Mouse (Mus musculus) spleen, embryonic (tissue): ENCODE measurements at regions not wholly inside any gene's neighbourhood (a gene's known extent, or its start where the extent isn't known, plus 50 kb on each side); places are given as distances from the start of the nearest gene placed in this dataset.

Experiments
- CTCF ChIA-PET: fragments of 350-600 bp; sonication (Branson Sonifier 250); formaldehyde crosslinking; loops from one replicate; lab custom pipeline; 2022; lab: Charles Lee

DNA sequence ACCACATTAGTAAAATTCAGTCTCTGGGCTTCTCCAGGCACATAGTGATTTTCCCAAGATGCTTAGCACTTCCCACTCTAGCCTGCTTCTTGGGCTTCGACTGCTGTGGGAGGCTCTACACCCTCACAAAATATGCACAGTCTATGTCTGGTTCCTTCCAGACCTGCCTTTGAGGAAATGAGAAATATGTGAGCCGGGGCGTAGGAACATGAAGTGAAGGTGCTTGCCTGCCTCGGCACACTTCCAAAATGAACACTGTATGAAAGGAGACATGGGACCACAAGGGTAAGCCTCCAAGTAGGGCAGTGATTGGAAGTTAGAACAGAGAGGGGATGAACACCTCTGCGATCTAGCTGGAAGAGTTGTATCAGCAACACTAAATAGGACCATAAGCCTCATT is 54.5 kb downstream of the Gm10260 start:
- CTCF ChIA-PET, result no interaction called here

- CTCF ChIA-PET, result no interaction called here
Measured at GRCm38 (mm10) chr13:97704541-97704940, 55.9 kb downstream of the Gm10260 start.

- CTCF ChIA-PET, result no interaction called here
Measured at GRCm38 (mm10) chr13:97698967-97699366, 61.5 kb downstream of the Gm10260 start.

- CTCF ChIA-PET, result no interaction called here
Measured at GRCm38 (mm10) chr13:97698317-97698716, 62.1 kb downstream of the Gm10260 start.

DNA sequence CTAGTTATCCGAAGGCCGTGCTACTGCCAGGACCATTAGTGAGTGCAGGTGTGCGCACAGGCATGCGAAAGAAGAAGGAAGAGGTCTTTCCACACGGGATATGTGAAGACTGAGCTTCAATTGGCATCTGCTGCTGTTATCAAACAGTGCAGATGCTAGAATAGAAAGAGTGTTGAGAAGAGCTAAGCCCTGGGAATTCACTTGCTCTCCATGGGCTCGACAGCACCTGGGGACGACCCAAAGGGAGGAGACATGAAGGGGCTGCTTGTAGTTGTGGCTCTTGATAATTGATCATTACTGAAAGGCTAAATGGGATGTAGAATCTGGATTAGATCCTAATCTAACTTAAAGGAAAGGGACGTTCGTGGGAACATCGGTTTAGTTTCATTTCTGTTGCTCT is 63.2 kb downstream of the Gm10260 start:
- CTCF ChIA-PET, result no interaction called here

GRCm38 (mm10) chr13:97695022-97695421 is 65.4 kb downstream of the Gm10260 start:
- CTCF ChIA-PET, result no interaction called here

DNA sequence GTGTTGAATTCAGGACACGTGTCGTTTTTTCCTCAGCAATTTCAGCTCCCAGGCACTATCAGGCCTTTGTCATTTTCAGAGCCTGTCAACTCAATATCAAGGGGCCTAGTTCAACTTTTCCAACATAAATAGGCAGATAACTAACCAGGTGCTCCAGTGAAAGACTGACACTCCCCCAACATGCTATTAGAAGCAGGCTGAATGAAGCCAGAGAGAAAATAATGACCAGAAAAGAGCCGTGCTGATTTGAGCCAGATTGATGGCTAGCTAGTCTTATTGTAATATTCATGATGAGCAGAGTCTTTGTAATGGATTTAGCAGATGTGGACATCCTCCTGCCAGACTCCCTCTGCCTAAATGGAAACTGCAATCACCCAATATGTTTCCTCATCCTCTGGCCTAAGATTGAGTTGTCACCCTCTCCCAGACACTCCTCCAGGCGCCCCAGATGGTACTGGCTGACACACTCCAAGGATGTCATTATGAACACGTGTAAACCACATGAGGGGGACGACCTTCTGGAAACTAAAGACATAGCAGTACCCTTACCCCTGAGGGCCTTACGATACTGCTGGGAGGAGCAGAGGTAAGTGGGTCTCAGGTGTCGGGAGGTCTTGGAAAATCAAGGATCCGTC is 66.0 kb downstream of the Gm10260 start:
- CTCF ChIA-PET, result no interaction called here

- CTCF ChIA-PET, result no interaction called here
Measured at GRCm38 (mm10) chr13:97688310-97688886, 72.0 kb downstream of the Gm10260 start.

GRCm38 (mm10) chr13:97683836-97684235 is 76.6 kb downstream of the Gm10260 start:
- CTCF ChIA-PET, result no interaction called here

DNA sequence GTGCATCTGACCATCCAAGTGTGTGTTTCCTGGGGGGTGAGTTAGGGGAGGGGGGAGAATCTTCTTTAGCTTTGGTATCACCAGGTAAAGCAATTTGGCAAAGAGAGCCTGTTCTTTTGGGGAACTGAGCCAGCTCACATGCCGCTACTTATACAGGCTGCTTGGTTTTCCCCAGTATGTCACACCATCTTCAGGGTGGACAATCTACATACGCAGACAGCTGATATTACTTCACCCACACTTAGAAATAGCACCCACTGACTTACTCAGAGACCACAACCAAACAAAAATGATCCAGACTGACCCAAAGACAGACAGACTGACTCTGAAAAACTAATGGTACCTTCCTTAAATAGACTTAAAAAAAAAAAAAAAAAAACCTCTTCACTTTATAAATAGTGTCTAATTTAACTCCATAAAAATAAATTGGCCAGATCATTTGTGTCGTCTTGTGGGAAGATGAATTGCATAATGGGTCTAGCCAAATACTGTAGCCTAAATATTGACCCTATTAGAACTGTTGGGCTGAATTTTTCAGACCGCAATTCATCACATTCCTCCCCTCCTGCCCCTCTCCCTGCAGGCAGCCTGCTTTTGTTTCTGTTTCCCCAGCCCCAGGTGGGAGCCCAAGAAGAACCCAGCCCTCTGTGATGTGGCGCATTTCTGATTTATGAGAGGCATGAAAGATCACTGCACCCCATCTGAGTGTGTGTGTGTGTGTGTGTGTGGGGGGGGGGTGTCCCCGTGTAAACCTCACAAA is 79.0 kb downstream of the Gm10260 start:
- CTCF ChIA-PET, result no interaction called here

GRCm38 (mm10) chr13:97680283-97680896 is 80.0 kb downstream of the Gm10260 start:
- CTCF ChIA-PET, result no interaction called here

DNA sequence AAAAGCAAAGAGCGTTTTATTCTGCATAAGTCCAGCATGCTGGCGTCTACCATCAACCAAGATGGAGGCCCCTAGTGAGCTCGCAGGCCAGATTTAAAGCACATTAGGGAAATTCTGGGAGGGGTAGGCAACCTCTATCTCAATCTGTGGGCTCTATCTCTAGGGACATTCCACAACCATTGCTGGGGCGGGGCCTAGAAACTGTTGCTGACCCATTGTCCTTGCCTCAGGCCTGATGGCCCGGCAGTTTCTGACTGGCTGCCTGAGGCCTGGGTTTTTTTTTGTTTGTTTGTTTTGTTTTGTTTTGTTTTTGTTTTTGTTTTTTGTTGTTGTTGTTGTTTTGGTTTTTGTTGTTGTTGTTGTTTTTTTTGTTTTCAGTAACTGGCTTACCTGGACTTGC is 81.4 kb downstream of the Gm10260 start:
- CTCF ChIA-PET, result no interaction called here

- CTCF ChIA-PET, result no interaction called here
Measured at GRCm38 (mm10) chr13:97676536-97677048, 83.8 kb downstream of the Gm10260 start.

GRCm38 (mm10) chr13:97673107-97673506 is 87.3 kb downstream of the Gm10260 start:
- CTCF ChIA-PET, result no interaction called here

DNA sequence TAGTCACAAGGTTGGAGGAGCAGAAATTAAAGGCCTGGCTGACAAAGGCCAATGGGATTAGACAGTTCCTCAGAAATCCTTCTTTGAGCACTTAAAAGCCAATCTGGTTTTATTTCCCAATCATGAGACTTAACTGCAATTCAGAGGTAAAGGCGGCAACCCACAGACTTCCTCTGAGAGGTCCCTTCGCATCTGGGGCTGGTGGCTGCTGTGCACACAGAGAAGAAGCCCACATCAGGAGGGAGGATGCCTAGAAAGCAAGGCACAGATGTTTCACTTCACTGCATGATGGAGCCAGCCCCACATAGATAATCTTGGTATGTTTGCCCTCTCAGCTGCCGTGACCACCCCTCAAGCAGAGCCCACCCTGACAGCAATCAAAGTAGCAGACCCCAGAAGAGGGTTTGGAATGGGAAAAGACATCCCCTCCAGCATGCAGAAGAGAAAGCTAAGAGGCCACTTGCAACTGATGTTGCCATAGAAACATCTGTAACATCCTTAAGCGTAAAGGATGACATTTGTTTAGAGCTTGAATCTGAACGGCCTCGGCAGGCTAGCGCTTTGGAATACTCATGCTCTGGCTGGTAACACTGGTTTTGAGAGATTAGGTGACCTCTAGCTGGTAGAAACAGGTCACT is 88.3 kb downstream of the Gm10260 start:
- CTCF ChIA-PET, result no interaction called here

DNA sequence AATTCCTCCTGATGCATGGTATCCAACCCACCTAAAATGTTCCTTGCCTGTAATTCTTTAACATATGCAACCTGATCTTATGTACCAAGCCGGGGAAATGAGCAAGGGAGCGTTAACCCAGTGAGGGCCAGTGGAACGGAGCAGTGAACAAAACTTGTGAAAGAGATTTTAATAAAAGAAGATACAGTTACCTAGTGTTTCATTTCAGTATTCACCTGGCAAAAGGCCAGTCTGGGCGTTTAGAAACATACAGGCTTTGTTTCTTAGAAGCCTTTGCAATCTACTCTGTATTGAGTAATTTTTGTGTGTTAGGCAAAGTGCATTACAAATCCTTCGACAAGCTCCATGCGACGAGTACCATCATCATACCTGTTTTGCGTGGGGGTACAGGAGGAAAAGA is 91.1 kb downstream of the Gm10260 start:
- CTCF ChIA-PET, result no interaction called here

DNA sequence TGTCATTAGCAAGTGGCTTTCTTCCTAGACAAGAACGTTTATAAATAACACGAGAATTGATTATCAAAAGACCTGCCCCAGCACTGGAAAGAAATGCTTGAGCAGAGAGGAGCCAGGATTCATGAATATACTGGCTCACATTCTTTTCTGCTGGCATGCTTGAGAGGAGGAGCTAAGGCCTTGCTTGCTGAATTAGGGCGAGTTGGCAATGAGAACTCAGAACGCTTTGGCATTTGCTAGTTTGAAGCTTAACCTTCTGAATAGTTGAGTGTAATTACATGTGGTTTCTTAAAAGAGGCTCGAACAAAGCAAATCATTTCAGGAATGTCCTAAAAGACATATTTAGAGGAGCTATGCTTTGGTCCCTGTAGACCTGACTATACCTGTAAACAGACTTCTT is 91.5 kb downstream of the Gm10260 start:
- CTCF ChIA-PET, result no interaction called here

- CTCF ChIA-PET, result no interaction called here
Measured at GRCm38 (mm10) chr13:97667313-97667712, 93.1 kb downstream of the Gm10260 start.

GRCm38 (mm10) chr13:97666761-97667160 is 93.7 kb downstream of the Gm10260 start:
- CTCF ChIA-PET, result no interaction called here

GRCm38 (mm10) chr13:97665226-97665625 is 95.2 kb downstream of the Gm10260 start:
- CTCF ChIA-PET, result no interaction called here

- CTCF ChIA-PET, result no interaction called here
Measured at GRCm38 (mm10) chr13:97662741-97663140, 97.7 kb downstream of the Gm10260 start.

- CTCF ChIA-PET, result no interaction called here
Measured at GRCm38 (mm10) chr13:97656618-97657017, 103.8 kb downstream of the Gm10260 start.
